Mouse (Mus musculus): ENCODE data around the gene Tfe3. TPM values are rescaled to one million over a fixed set of nuclear protein-coding genes. Genes with fewer than 3 reads are reported as not detected.
A peak's percentile ranks its signal among the peaks of the same experiment; 100 is the strongest.
"Not testable (repeated sequence)": the region's sequence is repeated elsewhere in the genome, so short reads cannot be mapped to it uniquely, and the experiment has no call there.

The Tfe3 gene
- polyA plus RNA-seq, 1 experiment from 2014 or later, result 11.4 TPM

GRCm38 (mm10) chrX:7750432-7751116 is 11.8 kb upstream of the Tfe3 start, which contains the start of gene Ccdc120:
Ccdc120 (minus strand) TSS chrX:7750905.
- no peak for DNase-seq (ENCODE audit: low spot score)

GRCm38 (mm10) chrX:7753627-7754026 is 8.7 kb upstream of the Tfe3 start:
- DNase-seq (ENCODE audit: low spot score), result not testable (repeated sequence)

- DNase-seq (ENCODE audit: low spot score), result no peak
Measured at GRCm38 (mm10) chrX:7762921-7763197, 499 bp downstream of the Tfe3 start.

GRCm38 (mm10) chrX:7763631-7764393 is 1.5 kb downstream of the Tfe3 start:
- DNase-seq (ENCODE audit: low spot score), result no peak

GRCm38 (mm10) chrX:7764657-7765280 is 2.4 kb downstream of the Tfe3 start:
- DNase-seq (ENCODE audit: low spot score), result no peak

- no peak for DNase-seq (ENCODE audit: low spot score)
Measured at GRCm38 (mm10) chrX:7765281-7765670, 2.9 kb downstream of the Tfe3 start.

- DNase-seq (ENCODE audit: low spot score), result no peak
Measured at GRCm38 (mm10) chrX:7765764-7766163, 3.4 kb downstream of the Tfe3 start.

GRCm38 (mm10) chrX:7769302-7770017 is 7.1 kb downstream of the Tfe3 start:
- no peak for DNase-seq (ENCODE audit: low spot score)

- DNase-seq (ENCODE audit: low spot score), result no peak
Measured at GRCm38 (mm10) chrX:7772766-7773165, 10.4 kb downstream of the Tfe3 start.

GRCm38 (mm10) chrX:7775501-7776205 is 13.3 kb downstream of the Tfe3 start:
- DNase-seq (ENCODE audit: low spot score), result no peak

- no peak for DNase-seq (ENCODE audit: low spot score)
Measured at GRCm38 (mm10) chrX:7776329-7777082, 14.1 kb downstream of the Tfe3 start.

GRCm38 (mm10) chrX:7778450-7779244 is 16.3 kb downstream of the Tfe3 start:
- DNase-seq (ENCODE audit: low spot score), result no peak

GRCm38 (mm10) chrX:7779294-7779693 is 16.9 kb downstream of the Tfe3 start:
- no peak for DNase-seq (ENCODE audit: low spot score)

GRCm38 (mm10) chrX:7782603-7783092 is 20.3 kb downstream of the Tfe3 start:
- no peak for DNase-seq (ENCODE audit: low spot score)

- peak; percentile 85 for DNase-seq (ENCODE audit: low spot score)
Measured at GRCm38 (mm10) chrX:7789542-7790136, 27.3 kb downstream of the Tfe3 start, which contains the start of gene Gripap1. Gripap1 (plus strand) TSS chrX:7789765.

- DNase-seq (ENCODE audit: low spot score), result no peak
Measured at GRCm38 (mm10) chrX:7790309-7790708, 27.9 kb downstream of the Tfe3 start.

- peak; percentile 40 for DNase-seq (ENCODE audit: low spot score)
Measured at GRCm38 (mm10) chrX:7793361-7793760, 31.0 kb downstream of the Tfe3 start.

GRCm38 (mm10) chrX:7795016-7795415 is 32.7 kb downstream of the Tfe3 start:
- peak; percentile 21 for DNase-seq (ENCODE audit: low spot score)

- no peak for DNase-seq (ENCODE audit: low spot score)
Measured at GRCm38 (mm10) chrX:7797327-7797726, 35.0 kb downstream of the Tfe3 start.

Measured in thymus, postnatal 0 days (tissue).